Mouse (Mus musculus) stomach, postnatal 0 days (tissue): ENCODE measurements around the gene Ncam1. TPM values are rescaled to one million over a fixed set of nuclear protein-coding genes. Genes with fewer than 3 reads are reported as not detected.

ENCODE experiments used
- ATAC-seq: fragments of 200-750 bp; cut with Nextera tagmentation; 2 replicates; pipeline ENCODE4 v1.8.0; 2017; ENCODE audit not compliant: low FRiP score, low TSS enrichment
- DNase-seq: peaks from one replicate; pipeline ENCODE4 v3.0.0-alpha.2; 2016; ENCODE audit warnings: low spot score
- H3K27ac ChIP-seq: fragments of 300-500 bp; sonication (generic); replicated peaks from 2 replicates; pipeline ENCODE4 v1.5.1; 2014; ENCODE audit warnings: mild to moderate bottlenecking, control low read depth
- H3K27me3 ChIP-seq: fragments of 300-500 bp; sonication (generic); 2 replicates; pipeline ENCODE4 v1.6.1; 2014; ENCODE audit warnings: low read length; ENCODE audit not compliant: control insufficient read depth, insufficient read depth
- H3K36me3 ChIP-seq: fragments of 300-500 bp; sonication (generic); 2 replicates; pipeline ENCODE4 v1.6.1; 2014; ENCODE audit warnings: low read length, mixed read lengths; ENCODE audit not compliant: control insufficient read depth, insufficient read depth
- H3K4me1 ChIP-seq: fragments of 300-500 bp; sonication (generic); replicated peaks from 2 replicates; pipeline ENCODE4 v1.6.1; 2014; ENCODE audit warnings: antibody characterized with exemption; ENCODE audit not compliant: control insufficient read depth, insufficient read depth
- H3K4me2 ChIP-seq: fragments of 300-500 bp; sonication (generic); replicated peaks from 2 replicates; pipeline ENCODE4 v1.6.1; 2014; ENCODE audit warnings: low read depth, mild to moderate bottlenecking, control low read depth, moderate library complexity
- H3K4me3 ChIP-seq: fragments of 300-500 bp; sonication (generic); 2 replicates; pipeline ENCODE4 v1.5.1; 2014; ENCODE audit warnings: low read depth, low read length, control low read depth
- H3K9ac ChIP-seq: fragments of 300-500 bp; sonication (generic); 2 replicates; pipeline ENCODE4 v1.6.1; 2014; ENCODE audit warnings: mild to moderate bottlenecking, low read length, control low read depth, mixed read lengths
- H3K9me3 ChIP-seq: fragments of 300-500 bp; sonication (generic); 2 replicates; pipeline ENCODE4 v1.6.1; 2016; ENCODE audit warnings: low read length; ENCODE audit not compliant: control insufficient read depth
- CTCF ChIP-seq: IDR thresholded peaks from 2 replicates; pipeline ENCODE4 v1.5.1; 2016; ENCODE audit warnings: antibody characterized with exemption, low read depth, mild to moderate bottlenecking, moderate library complexity
- EP300 ChIP-seq: optimal IDR thresholded peaks from 2 replicates; pipeline ENCODE3; 2016; ENCODE audit warnings: antibody characterized with exemption
- WGBS: fragments of 180-500 bp; shearing (Covaris S2); extraction: QIAGEN DNeasy Blood & Tissue Kit; methylation state at CpG from one replicate; pipeline ENCODE4 v1.1.7; 2014; 5-methylcytosine and 5-hydroxymethylcytosine counted together
- polyA plus RNA-seq: library from polyadenylated mRNA; unstranded; fragments of >200 nt; fragmentation: Nextera tagmentation; extraction: Ambion mirVana; gene quantifications from 2 replicates; pipeline ENCODE4 v1.2.1, GENCODE M21; 2015

Gene Ncam1
- polyA plus RNA-seq, 1 experiment from 2014 or later, result 34.0 TPM

DNA sequence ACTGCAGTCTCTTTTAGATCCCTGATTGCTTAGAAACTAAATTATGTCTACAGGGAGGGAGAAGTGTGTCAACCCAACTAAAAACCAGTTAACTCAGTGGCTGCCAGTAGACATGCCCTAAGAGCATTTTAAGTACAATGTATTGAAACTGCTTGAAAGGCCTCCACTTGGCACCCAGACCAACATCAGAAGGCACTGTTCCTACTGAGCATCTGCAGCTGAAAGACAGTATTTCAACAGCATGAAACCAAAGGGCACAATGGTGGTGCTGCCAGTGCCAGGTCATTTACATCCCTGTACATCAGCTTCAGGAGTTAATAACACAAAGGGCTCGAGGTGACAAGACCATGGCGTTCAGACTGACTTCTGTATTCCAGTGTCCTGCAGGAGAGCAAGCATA, 5.5 kb downstream of the Ncam1 start:
- Histone ChIP-seq H3K27me3 (no peaks in the 10 kb centered on the region), H3K4me2 (no peak overlapping the region), H3K4me3 (no peak overlapping the region), H3K9me3 (no peaks in the 10 kb centered on the region), H3K36me3 (no peaks in the 10 kb centered on the region), H3K27ac (no peak overlapping the region), H3K9ac (no peak overlapping the region), H3K4me1 (no peaks in the 10 kb centered on the region)
- ATAC-seq (no peak), DNase-seq (no peak)
- no peak for TF ChIP-seq EP300
- TF ChIP-seq CTCF, result no peak
- WGBS, result 72% methylated on average over 2 of the region's 2 CpGs

DNA sequence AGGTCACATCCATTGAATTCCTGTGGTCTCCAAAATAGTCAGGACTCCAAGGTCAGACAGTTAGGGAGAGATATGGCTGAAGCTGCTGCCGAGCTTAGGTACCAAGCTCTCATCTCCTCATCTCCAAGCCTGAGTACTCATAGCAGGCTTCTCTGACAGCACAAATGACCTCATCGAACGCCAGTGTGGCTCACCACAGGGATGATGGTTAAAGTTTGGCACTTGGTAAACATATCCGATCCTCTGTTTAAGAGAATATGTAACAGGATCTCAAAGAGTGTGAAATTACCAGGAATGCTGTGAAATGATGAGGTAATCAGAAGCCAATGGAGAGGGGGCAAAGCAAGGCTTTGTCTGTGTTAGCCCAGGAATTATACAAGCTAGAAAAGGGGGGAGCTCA, 6.1 kb downstream of the Ncam1 start:
- no peak overlapping the region for H3K9ac ChIP-seq
- DNase-seq, result no peak
- no peaks in the 10 kb centered on the region for H3K4me1 ChIP-seq
- no peak overlapping the region for H3K4me3 ChIP-seq
- TF ChIP-seq EP300 (no peak), CTCF (no peak)
- H3K36me3 ChIP-seq, result no peaks in the 10 kb centered on the region
- H3K27ac ChIP-seq, result no peak overlapping the region
- no peak overlapping the region for H3K4me2 ChIP-seq
- H3K9me3 ChIP-seq, result no peaks in the 10 kb centered on the region
- 48% methylated on average over 4 of the region's 4 CpGs for WGBS
- ATAC-seq, result no peak
- H3K27me3 ChIP-seq, result no peaks in the 10 kb centered on the region

DNA sequence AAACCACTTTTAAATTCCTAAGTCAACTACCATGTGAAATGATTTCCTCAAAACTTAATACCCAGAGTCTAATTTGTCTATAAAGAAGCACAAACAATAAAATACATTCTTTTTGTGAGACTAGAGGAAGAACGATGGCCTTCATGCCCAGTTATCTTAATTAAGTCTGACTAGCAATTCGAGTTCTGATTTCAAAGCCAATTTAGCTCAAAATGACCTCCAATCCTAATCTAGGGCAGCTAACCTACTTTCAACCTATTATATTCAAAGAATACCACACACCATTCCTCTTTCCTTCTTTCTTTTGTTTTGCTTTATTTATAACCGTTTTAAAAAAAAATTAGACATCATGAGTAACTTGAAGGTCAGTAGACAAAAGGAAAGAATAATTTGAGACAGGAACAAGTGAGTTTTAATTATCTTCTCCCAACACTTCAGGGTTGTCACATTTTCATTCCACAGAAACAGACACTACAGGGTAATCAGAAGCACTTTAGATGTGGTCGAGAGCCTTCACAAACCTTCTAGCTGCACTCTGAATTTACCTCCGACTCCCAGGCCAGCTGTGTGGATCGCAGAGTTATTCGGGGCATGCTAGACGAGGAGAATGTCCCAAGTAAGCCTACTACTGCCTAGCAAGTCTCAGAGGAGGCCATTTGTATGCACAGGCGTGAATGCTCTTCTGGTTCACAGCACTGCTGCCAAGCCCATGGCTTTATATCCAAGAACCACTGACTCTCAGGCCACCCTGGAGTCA, 17.5 kb downstream of the Ncam1 start:
- TF ChIP-seq EP300 (no peak), CTCF (no peak)
- DNase-seq (no peak), ATAC-seq (no peak)
- Histone ChIP-seq H3K4me1 (no peaks in the 10 kb centered on the region), H3K27ac (no peak overlapping the region), H3K9me3 (no peaks in the 10 kb centered on the region), H3K27me3 (no peaks in the 10 kb centered on the region), H3K4me2 (no peak overlapping the region), H3K9ac (no peak overlapping the region), H3K36me3 (no peaks in the 10 kb centered on the region), H3K4me3 (no peak overlapping the region)
- WGBS, result 68% methylated on average over 9 of the region's 9 CpGs

DNA sequence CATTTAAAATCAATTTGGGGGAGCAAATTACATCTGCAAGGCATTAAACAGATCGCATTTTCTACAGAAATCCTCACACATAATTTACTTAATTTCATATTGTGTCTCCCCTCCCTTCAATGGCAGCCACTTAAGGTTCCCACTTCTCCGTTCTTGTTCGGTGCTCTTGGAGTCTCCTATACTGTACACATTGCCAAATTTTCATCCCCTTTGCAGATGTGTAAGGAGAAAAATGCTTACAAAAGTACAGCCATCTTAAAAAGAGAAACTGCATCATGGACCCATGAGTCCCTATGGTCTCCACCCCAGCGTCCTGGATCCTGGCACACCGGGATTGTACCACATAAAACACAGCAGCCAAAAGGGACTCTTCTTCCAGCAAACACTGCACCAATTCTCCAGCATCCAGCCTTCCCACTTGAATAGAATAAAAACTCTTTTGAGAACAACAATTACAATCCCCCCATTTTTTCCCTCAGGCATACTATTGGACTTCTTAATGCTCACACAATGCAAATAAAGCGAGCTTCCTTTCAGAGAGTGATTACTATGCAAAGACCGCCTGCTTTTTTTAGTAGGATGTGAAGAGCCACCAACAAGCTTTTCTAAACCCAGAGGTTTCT, 21.6 kb downstream of the Ncam1 start:
- WGBS, result 73% methylated on average over 7 of the region's 7 CpGs
- H3K9ac ChIP-seq, result no peak overlapping the region
- no peak overlapping the region for H3K4me3 ChIP-seq
- no peak overlapping the region for H3K27ac ChIP-seq
- TF ChIP-seq CTCF (no peak), EP300 (no peak)
- no peak overlapping the region for H3K4me2 ChIP-seq
- ATAC-seq (no peak), DNase-seq (no peak)
- H3K36me3 ChIP-seq, result no peaks in the 10 kb centered on the region
- no peaks in the 10 kb centered on the region for H3K4me1 ChIP-seq
- no peaks in the 10 kb centered on the region for H3K27me3 ChIP-seq
- H3K9me3 ChIP-seq, result no peaks in the 10 kb centered on the region

DNA sequence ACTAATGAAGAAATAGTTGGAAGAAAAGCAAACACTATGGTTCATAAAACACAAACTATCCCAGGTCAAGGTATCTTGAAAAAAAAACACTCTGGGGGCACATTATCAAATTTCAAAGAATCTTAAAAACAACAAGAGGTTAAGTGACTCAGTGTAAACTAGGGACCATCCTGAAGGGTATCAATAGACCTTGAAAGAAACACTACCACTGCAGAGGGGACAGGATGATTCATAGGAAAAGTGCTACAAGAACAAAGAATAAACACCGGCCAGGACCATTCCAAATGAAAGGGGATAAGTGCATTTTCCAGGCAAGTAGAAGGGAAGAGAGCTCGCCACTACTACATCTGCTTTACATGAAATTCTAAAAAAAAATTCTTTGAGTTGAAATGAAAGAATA, 32.1 kb downstream of the Ncam1 start:
- H3K27ac ChIP-seq, result no peak overlapping the region
- no peaks in the 10 kb centered on the region for H3K36me3 ChIP-seq
- TF ChIP-seq CTCF (no peak), EP300 (no peak)
- H3K4me1 ChIP-seq, result no peaks in the 10 kb centered on the region
- H3K4me3 ChIP-seq, result no peak overlapping the region
- no peak overlapping the region for H3K9ac ChIP-seq
- H3K9me3 ChIP-seq, result no peaks in the 10 kb centered on the region
- H3K27me3 ChIP-seq, result no peaks in the 10 kb centered on the region
- ATAC-seq (no peak), DNase-seq (no peak)
- H3K4me2 ChIP-seq, result no peak overlapping the region
- 53% methylated on average over 2 of the region's 2 CpGs for WGBS

DNA sequence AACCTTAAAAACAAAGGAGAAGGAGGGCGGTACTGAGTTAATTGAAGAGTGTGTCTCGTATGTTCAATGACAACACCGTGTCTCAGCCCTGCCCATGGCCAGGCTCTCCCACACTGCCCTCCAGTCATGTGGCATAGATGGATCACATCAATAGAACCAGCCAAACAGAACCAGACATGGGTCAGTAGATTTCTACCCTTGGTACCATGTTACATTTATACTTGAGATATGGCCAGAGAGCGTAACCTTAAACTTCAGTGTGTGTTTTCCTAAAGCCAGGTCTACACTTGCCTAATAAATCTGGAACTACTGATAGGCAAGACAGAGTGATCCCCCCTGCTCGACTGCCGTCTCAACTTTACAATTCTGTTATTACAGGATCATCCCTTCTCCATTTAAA, 38.2 kb downstream of the Ncam1 start:
- WGBS, result 79% methylated on average over 6 of the region's 6 CpGs
- H3K4me1 ChIP-seq, result no peaks in the 10 kb centered on the region
- no peak for DNase-seq
- H3K9ac ChIP-seq, result no peak overlapping the region
- H3K36me3 ChIP-seq, result no peaks in the 10 kb centered on the region
- H3K4me2 ChIP-seq, result no peak overlapping the region
- H3K9me3 ChIP-seq, result no peaks in the 10 kb centered on the region
- no peak overlapping the region for H3K4me3 ChIP-seq
- TF ChIP-seq EP300, result no peak
- no peak for TF ChIP-seq CTCF
- H3K27me3 ChIP-seq, result no peaks in the 10 kb centered on the region
- ATAC-seq, result no peak
- no peak overlapping the region for H3K27ac ChIP-seq
